Mouse (Mus musculus) limb, embryonic 14.5 days (tissue): Measurements from ENCODE around the gene Tcf7l1. TPM values are rescaled to one million over a fixed set of nuclear protein-coding genes. Genes with fewer than 3 reads are reported as not detected.
"Not testable (repeated sequence)": the region's sequence is repeated elsewhere in the genome, so short reads cannot be mapped to it uniquely, and the experiment has no call there.

Source experiments
- ATAC-seq: fragments of 200-750 bp; cut with Nextera tagmentation; 2 replicates; pipeline ENCODE4 v1.8.0; 2017; ENCODE audit warnings: low read depth, moderate number of reproducible peaks, moderate TSS enrichment; ENCODE audit not compliant: low FRiP score
- DNase-seq: peaks from one replicate; pipeline ENCODE4 v3.0.0-alpha.2; 2015; ENCODE audit warnings: low spot score
- H3K27ac ChIP-seq: fragments of 300-500 bp; sonication (generic); replicated peaks from 2 replicates; pipeline ENCODE4 v1.5.1; 2014; ENCODE audit warnings: low read depth, mild to moderate bottlenecking, low read length, moderate library complexity, mixed read lengths
- H3K27me3 ChIP-seq: fragments of 300-500 bp; sonication (generic); 2 replicates; pipeline ENCODE4 v1.6.1; 2014; ENCODE audit warnings: low read length, mixed read lengths; ENCODE audit not compliant: control insufficient read depth, insufficient read depth
- H3K36me3 ChIP-seq: fragments of 300-500 bp; sonication (generic); 2 replicates; pipeline ENCODE4 v1.6.1; 2014; ENCODE audit warnings: mild to moderate bottlenecking, low read length, moderate library complexity, mixed read lengths; ENCODE audit not compliant: control insufficient read depth, insufficient read depth
- H3K4me1 ChIP-seq: fragments of 300-500 bp; sonication (generic); 2 replicates; pipeline ENCODE4 v1.6.1; 2014; ENCODE audit warnings: antibody characterized with exemption, low read length, mixed read lengths; ENCODE audit not compliant: control insufficient read depth, insufficient read depth
- H3K4me2 ChIP-seq: fragments of 300-500 bp; sonication (generic); replicated peaks from 2 replicates; pipeline ENCODE4 v1.6.1; 2014; ENCODE audit warnings: low read depth, mild to moderate bottlenecking, low read length, moderate library complexity; ENCODE audit not compliant: severe bottlenecking
- H3K4me3 ChIP-seq: fragments of 300-500 bp; sonication (generic); replicated peaks from 2 replicates; pipeline ENCODE4 v1.5.1; 2014; ENCODE audit warnings: low read length
- H3K9ac ChIP-seq: fragments of 300-500 bp; sonication (generic); 2 replicates; pipeline ENCODE4 v1.6.1; 2014; ENCODE audit warnings: mild to moderate bottlenecking, low read depth, low read length, moderate library complexity; ENCODE audit not compliant: severe bottlenecking
- H3K9me3 ChIP-seq: fragments of 300-500 bp; sonication (generic); 2 replicates; pipeline ENCODE4 v1.6.1; 2016; ENCODE audit warnings: low read length; ENCODE audit not compliant: control insufficient read depth
- POLR2A ChIP-seq: fragments of 200-500 bp; IDR thresholded peaks from 2 replicates; pipeline ENCODE4 v1.8.0; 2012; ENCODE audit warnings: inconsistent platforms, mild to moderate bottlenecking, moderate library complexity, borderline replicate concordance; ENCODE audit not compliant: insufficient read depth, insufficient read length; ENCODE audit errors: extremely low read depth
- WGBS: fragments of 180-500 bp; shearing (Covaris S2); extraction: QIAGEN DNeasy Blood & Tissue Kit; methylation state at CpG from one replicate; pipeline ENCODE4 v1.1.7; 2014; 5-methylcytosine and 5-hydroxymethylcytosine counted together
- polyA plus RNA-seq, 2 experiments: library from polyadenylated mRNA; depleted of rRNA in 1 of 2; stranded (reverse) in 1 of 2; unstranded in 1 of 2; fragments of >200 nt; fragmentation: Nextera tagmentation in 1 of 2; extraction: Ambion mirVana in 1 of 2; gene quantifications; 2 replicates each; pipeline versions ENCODE4 v1.2.1 to v1.2.3; 2012 to 2014

Gene Tcf7l1
- polyA plus RNA-seq, 2 experiments, result 47.9 to 78.1 TPM

DNA sequence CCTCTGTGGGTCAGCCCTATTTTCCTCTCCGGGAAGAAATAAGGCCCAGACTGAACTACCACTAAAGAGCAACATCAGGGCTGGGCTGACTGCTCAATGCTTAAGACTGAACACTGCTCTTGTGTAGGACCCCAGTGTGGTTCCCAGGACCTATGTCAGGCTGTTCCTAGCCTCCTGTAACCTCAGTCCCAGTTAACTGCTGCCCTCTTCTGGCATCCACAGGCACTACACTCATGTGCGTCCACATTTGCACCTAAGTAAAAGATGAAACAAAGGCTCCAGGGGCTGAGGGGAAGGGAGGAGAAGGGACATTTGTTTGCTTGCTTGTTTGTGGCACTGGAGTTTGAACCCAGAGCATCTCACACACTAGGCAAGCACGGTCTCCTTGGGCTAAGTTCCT, 39.8 kb upstream of the Tcf7l1 start:
- Histone ChIP-seq H3K4me3 (no peak overlapping the region), H3K9ac (no peak overlapping the region), H3K4me1 (peaks cover 6% of the 10 kb centered on the region), H3K9me3 (no peaks in the 10 kb centered on the region), H3K27me3 (no peaks in the 10 kb centered on the region), H3K4me2 (no peak overlapping the region), H3K36me3 (no peaks in the 10 kb centered on the region), H3K27ac (no peak overlapping the region)
- no peak for ATAC-seq
- TF ChIP-seq POLR2A, result no peak
- DNase-seq, result no peak
- 75% methylated on average over 3 of the region's 3 CpGs for WGBS

DNA sequence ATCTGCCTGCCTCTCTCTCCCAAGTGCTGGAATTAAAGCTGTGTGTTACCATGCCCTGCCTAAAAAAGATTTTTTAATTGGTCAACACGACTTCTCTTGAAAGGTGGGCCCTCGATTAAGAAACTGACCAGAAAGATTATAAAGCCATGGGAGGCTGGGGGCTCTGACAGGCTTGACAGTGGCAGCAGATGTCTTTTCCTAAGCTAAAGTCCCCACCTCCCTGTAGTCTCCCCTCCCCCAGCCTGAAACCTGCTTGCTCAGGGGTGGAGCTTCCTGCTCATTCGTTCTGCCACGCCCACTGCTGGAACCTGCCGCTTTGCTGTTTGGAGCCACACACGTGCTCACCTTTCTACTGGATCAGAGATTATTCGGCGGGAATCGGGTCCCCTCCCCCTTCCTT, 39.0 kb upstream of the Tcf7l1 start:
- H3K4me1 ChIP-seq, H3K4me2 ChIP-seq, H3K9me3 ChIP-seq, H3K9ac ChIP-seq, H3K27ac ChIP-seq, DNase-seq, H3K4me3 ChIP-seq, ATAC-seq, H3K27me3 ChIP-seq, H3K36me3 ChIP-seq: not testable (repeated sequence)
- 4% methylated on average over 7 of the region's 9 CpGs for WGBS

DNA sequence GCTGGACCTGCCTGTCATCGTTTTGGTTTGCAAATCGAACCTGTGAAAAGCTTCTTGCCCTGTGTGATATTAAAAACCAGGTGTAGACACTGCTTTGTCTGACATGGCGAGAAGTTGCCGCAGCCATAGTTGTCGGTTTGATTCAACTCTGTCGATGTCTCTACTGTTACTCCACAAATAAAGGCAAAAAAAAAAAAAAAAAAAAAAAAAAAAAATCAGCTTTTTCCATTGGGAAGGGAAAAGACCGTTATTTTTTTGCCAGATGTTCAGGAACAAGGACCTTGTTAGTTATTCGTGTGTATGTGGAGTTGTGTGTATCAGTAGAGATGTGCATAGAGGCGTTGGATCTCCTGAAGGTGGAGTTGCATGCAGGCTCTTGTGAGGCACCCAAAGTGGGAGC, 36.7 kb upstream of the Tcf7l1 start:
- H3K4me2 ChIP-seq, result no peak overlapping the region
- no peaks in the 10 kb centered on the region for H3K9me3 ChIP-seq
- 43% methylated on average over 9 of the region's 9 CpGs for WGBS
- TF ChIP-seq POLR2A, result no peak
- DNase-seq (no peak), ATAC-seq (no peak)
- no peak overlapping the region for H3K4me3 ChIP-seq
- no peak overlapping the region for H3K27ac ChIP-seq
- peaks cover 6% of the 10 kb centered on the region for H3K4me1 ChIP-seq
- H3K27me3 ChIP-seq, result no peaks in the 10 kb centered on the region
- H3K9ac ChIP-seq, result peak overlapping the region; percentile 46; the same call in 1 of the 2 replicates
- no peaks in the 10 kb centered on the region for H3K36me3 ChIP-seq

DNA sequence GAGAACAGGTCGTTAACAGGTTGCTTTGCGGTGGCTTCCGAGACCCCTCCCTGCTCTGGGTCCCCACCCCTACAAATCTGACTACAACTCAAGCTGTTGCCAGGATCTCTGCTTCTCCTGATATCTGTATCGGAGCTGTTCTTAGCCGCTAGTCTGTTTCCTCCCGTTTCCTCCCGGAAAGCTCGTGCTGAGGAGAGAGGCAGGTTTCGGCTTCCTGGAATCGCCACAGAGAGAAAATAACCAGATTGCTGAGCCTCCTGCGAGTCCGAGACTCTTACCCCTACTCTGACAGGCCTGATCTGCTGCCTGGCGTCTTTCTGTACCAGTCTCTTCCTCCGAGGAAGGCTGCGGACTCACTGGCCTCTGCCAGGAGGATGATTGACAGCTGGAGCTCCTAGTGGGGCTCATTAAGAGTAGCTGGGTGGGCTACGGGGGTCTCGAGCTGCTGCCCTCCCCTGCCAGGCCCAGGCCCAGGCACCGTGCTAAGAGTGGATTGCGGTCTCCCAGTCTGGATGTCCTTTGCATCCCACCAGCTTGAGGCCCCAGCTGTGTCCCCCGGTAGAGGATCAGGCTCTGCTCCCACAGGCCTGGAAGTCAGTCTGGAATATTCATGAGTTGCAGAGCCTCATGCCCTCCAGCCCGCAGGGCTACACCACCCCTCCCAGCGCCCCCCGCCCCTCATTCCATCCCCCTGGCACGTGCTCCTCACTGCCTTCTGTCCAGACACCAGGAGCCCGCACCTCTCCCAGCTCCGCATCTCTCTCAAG, 36.1 kb upstream of the Tcf7l1 start:
- H3K4me1 ChIP-seq, result peaks cover 6% of the 10 kb centered on the region
- WGBS, result 6% methylated on average over 26 of the region's 26 CpGs
- peak overlapping the region; percentile 46 for H3K9ac ChIP-seq
- no peaks in the 10 kb centered on the region for H3K9me3 ChIP-seq
- H3K36me3 ChIP-seq, result no peaks in the 10 kb centered on the region
- H3K4me2 ChIP-seq, result peak overlapping the region; percentile 45
- no peak for ATAC-seq
- H3K27me3 ChIP-seq, result no peaks in the 10 kb centered on the region
- no peak overlapping the region for H3K27ac ChIP-seq
- DNase-seq, result peak; percentile 21
- H3K4me3 ChIP-seq, result peak overlapping the region; percentile 24
- TF ChIP-seq POLR2A, result no peak

DNA sequence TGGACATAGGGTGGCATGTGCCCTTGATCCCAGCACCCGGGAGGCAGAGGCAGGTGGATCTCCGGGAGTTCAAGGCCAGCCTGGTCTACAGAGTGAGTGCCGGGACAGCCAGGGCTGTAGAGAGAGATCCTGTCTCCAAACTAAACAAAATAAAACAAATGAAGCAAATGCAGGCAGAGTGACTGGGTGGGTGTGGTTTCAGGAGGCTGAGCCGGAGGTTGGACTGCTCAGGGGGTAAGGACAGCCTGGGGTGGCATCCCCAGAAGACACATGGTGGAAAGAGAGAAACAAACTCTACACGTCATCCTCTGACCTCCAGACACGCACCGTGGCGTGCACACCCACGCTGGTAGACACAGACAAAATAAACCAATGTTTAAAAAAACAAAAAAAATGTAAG, 24.4 kb upstream of the Tcf7l1 start:
- Histone ChIP-seq H3K9ac (no peak overlapping the region), H3K9me3 (no peaks in the 10 kb centered on the region), H3K36me3 (no peaks in the 10 kb centered on the region), H3K4me1 (no peaks in the 10 kb centered on the region), H3K27me3 (no peaks in the 10 kb centered on the region), H3K4me2 (no peak overlapping the region), H3K27ac (no peak overlapping the region), H3K4me3 (no peak overlapping the region)
- DNase-seq (no peak), ATAC-seq (no peak)
- TF ChIP-seq POLR2A, result no peak
- 82% methylated on average over 9 of the region's 9 CpGs for WGBS
